Mouse (Mus musculus): ENCODE measurements at regions not wholly inside any gene's neighbourhood (a gene's known extent, or its start where the extent isn't known, plus 50 kb on each side); places are given as distances from the start of the nearest gene placed in this dataset.

- DNase-seq = no peak
- 82% methylated on average over 4 of the region's 4 CpGs for WGBS
- H3K27me3 ChIP-seq (ENCODE audit: control insufficient read depth, insufficient read depth, low read length) = no peaks in the 10 kb centered on the region
- TF ChIP-seq CTCF (IDR thresholded peaks at IDR 0.05; ENCODE audit: borderline replicate concordance, insufficient read depth, low read depth, low read length) (no peak), POLR2A (IDR thresholded peaks at IDR 0.05; ENCODE audit: borderline replicate concordance, insufficient read depth, low read length) (no peak)
- H3K4me3 ChIP-seq (replicated peaks; ENCODE audit: insufficient read depth, low read depth, low read length) = no peak overlapping the region
- H3K4me1 ChIP-seq (ENCODE audit: control insufficient read depth, insufficient read depth, low read length) = no peaks in the 10 kb centered on the region
- no peak overlapping the region for H3K27ac ChIP-seq (ENCODE audit: insufficient read depth, low read length)
Observed at GRCm38 (mm10) chr2:137969156-137969555, 287.2 kb upstream of the Btbd3 start.

GRCm38 (mm10) chr2:137966460-137967076 lies 289.8 kb upstream of the Btbd3 start:
- no peak overlapping the region for H3K27ac ChIP-seq (ENCODE audit: insufficient read depth, low read length)
- DNase-seq = no peak
- H3K27me3 ChIP-seq (ENCODE audit: control insufficient read depth, insufficient read depth, low read length) = no peaks in the 10 kb centered on the region
- TF ChIP-seq POLR2A (IDR thresholded peaks at IDR 0.05; ENCODE audit: borderline replicate concordance, insufficient read depth, low read length) (no peak), CTCF (IDR thresholded peaks at IDR 0.05; ENCODE audit: borderline replicate concordance, insufficient read depth, low read depth, low read length) (no peak)
- 37% methylated on average over 10 of the region's 10 CpGs for WGBS
- no peak overlapping the region for H3K4me3 ChIP-seq (replicated peaks; ENCODE audit: insufficient read depth, low read depth, low read length)
- no peaks in the 10 kb centered on the region for H3K4me1 ChIP-seq (ENCODE audit: control insufficient read depth, insufficient read depth, low read length)

- no peak for DNase-seq
- no peak overlapping the region for H3K27ac ChIP-seq (ENCODE audit: insufficient read depth, low read length)
- H3K4me1 ChIP-seq (ENCODE audit: control insufficient read depth, insufficient read depth, low read length) = no peaks in the 10 kb centered on the region
- no peaks in the 10 kb centered on the region for H3K27me3 ChIP-seq (ENCODE audit: control insufficient read depth, insufficient read depth, low read length)
- no peak for TF ChIP-seq POLR2A (IDR thresholded peaks at IDR 0.05; ENCODE audit: borderline replicate concordance, insufficient read depth, low read length)
- TF ChIP-seq CTCF (IDR thresholded peaks at IDR 0.05; ENCODE audit: borderline replicate concordance, insufficient read depth, low read depth, low read length) = no peak
- 93% methylated on average over 2 of the region's 2 CpGs for WGBS
- no peak overlapping the region for H3K4me3 ChIP-seq (replicated peaks; ENCODE audit: insufficient read depth, low read depth, low read length)
Observed at GRCm38 (mm10) chr2:137954830-137955229, 301.5 kb upstream of the Btbd3 start.

- WGBS = 38% methylated on average over 2 of the region's 2 CpGs
- Histone ChIP-seq H3K4me1 (ENCODE audit: control insufficient read depth, insufficient read depth, low read length) (no peaks in the 10 kb centered on the region), H3K27me3 (ENCODE audit: control insufficient read depth, insufficient read depth, low read length) (no peaks in the 10 kb centered on the region), H3K4me3 (replicated peaks; ENCODE audit: insufficient read depth, low read depth, low read length) (no peak overlapping the region), H3K27ac (ENCODE audit: insufficient read depth, low read length) (no peak overlapping the region)
- no peak for DNase-seq
- no peak for TF ChIP-seq POLR2A (IDR thresholded peaks at IDR 0.05; ENCODE audit: borderline replicate concordance, insufficient read depth, low read length)
- TF ChIP-seq CTCF (IDR thresholded peaks at IDR 0.05; ENCODE audit: borderline replicate concordance, insufficient read depth, low read depth, low read length) = no peak
Observed at GRCm38 (mm10) chr2:137953144-137953543, 303.2 kb upstream of the Btbd3 start.

- Histone ChIP-seq H3K4me3 (replicated peaks; ENCODE audit: insufficient read depth, low read depth, low read length) (no peak overlapping the region), H3K27ac (ENCODE audit: insufficient read depth, low read length) (no peak overlapping the region), H3K27me3 (ENCODE audit: control insufficient read depth, insufficient read depth, low read length) (no peaks in the 10 kb centered on the region), H3K4me1 (ENCODE audit: control insufficient read depth, insufficient read depth, low read length) (no peaks in the 10 kb centered on the region)
- no peak for TF ChIP-seq CTCF (IDR thresholded peaks at IDR 0.05; ENCODE audit: borderline replicate concordance, insufficient read depth, low read depth, low read length)
- TF ChIP-seq POLR2A (IDR thresholded peaks at IDR 0.05; ENCODE audit: borderline replicate concordance, insufficient read depth, low read length) = no peak
- 84% methylated on average over 3 of the region's 3 CpGs for WGBS
- DNase-seq = no peak
Observed at GRCm38 (mm10) chr2:137951942-137952341, 304.4 kb upstream of the Btbd3 start.

GRCm38 (mm10) chr2:137950931-137951330 lies 305.4 kb upstream of the Btbd3 start:
- Histone ChIP-seq H3K4me3 (replicated peaks; ENCODE audit: insufficient read depth, low read depth, low read length) (no peak overlapping the region), H3K27me3 (ENCODE audit: control insufficient read depth, insufficient read depth, low read length) (no peaks in the 10 kb centered on the region), H3K4me1 (ENCODE audit: control insufficient read depth, insufficient read depth, low read length) (no peaks in the 10 kb centered on the region), H3K27ac (ENCODE audit: insufficient read depth, low read length) (no peak overlapping the region)
- TF ChIP-seq POLR2A (IDR thresholded peaks at IDR 0.05; ENCODE audit: borderline replicate concordance, insufficient read depth, low read length) = no peak
- no peak for TF ChIP-seq CTCF (IDR thresholded peaks at IDR 0.05; ENCODE audit: borderline replicate concordance, insufficient read depth, low read depth, low read length)
- DNase-seq = no peak

- no peaks in the 10 kb centered on the region for H3K4me1 ChIP-seq (ENCODE audit: control insufficient read depth, insufficient read depth, low read length)
- TF ChIP-seq CTCF (IDR thresholded peaks at IDR 0.05; ENCODE audit: borderline replicate concordance, insufficient read depth, low read depth, low read length) (peak; percentile 61; the same call in 1 of the 2 replicates), POLR2A (IDR thresholded peaks at IDR 0.05; ENCODE audit: borderline replicate concordance, insufficient read depth, low read length) (no peak)
- WGBS = 6% methylated on average over 7 of the region's 7 CpGs
Observed at GRCm38 (mm10) chr2:137942753-137943152, 313.6 kb upstream of the Btbd3 start.

GRCm38 (mm10) chr2:137939591-137939990 lies 316.8 kb upstream of the Btbd3 start:
- no peaks in the 10 kb centered on the region for H3K27me3 ChIP-seq (ENCODE audit: control insufficient read depth, insufficient read depth, low read length)
- H3K27ac ChIP-seq (ENCODE audit: insufficient read depth, low read length) = no peak overlapping the region
- no peaks in the 10 kb centered on the region for H3K4me1 ChIP-seq (ENCODE audit: control insufficient read depth, insufficient read depth, low read length)
- H3K4me3 ChIP-seq (replicated peaks; ENCODE audit: insufficient read depth, low read depth, low read length) = no peak overlapping the region
- TF ChIP-seq CTCF (IDR thresholded peaks at IDR 0.05; ENCODE audit: borderline replicate concordance, insufficient read depth, low read depth, low read length) = no peak
- no peak for TF ChIP-seq POLR2A (IDR thresholded peaks at IDR 0.05; ENCODE audit: borderline replicate concordance, insufficient read depth, low read length)
- no peak for DNase-seq
- WGBS = 84% methylated on average over 3 of the region's 3 CpGs

More at GRCm38 (mm10) chr2:137942753-137943152, 313.6 kb upstream of the Btbd3 start:
- DNase-seq = peak; percentile 64 to 68
- no peak overlapping the region for H3K4me3 ChIP-seq (replicated peaks; ENCODE audit: insufficient read depth, low read depth, low read length)
- H3K27ac ChIP-seq (ENCODE audit: insufficient read depth, low read length) = no peak overlapping the region
- H3K27me3 ChIP-seq (ENCODE audit: control insufficient read depth, insufficient read depth, low read length) = no peaks in the 10 kb centered on the region

All from cerebellum, adult 2 months (tissue).